In genomic region chr7:49923376-49923775, GRCm38 (mm10) we compare ENCODE assay signal across 8 mouse cellular contexts. TPM values are rescaled to one million over a fixed set of nuclear protein-coding genes. Genes with fewer than 3 reads are reported as not detected.
A peak's percentile ranks its signal among the peaks of the same experiment; 100 is the strongest.
DNase-seq lines count a peak whose midpoint lies in the region; ATAC-seq and TF ChIP-seq lines count a peak whose summit lies in the region.

No protein-coding gene starts in this region.

- TF ChIP-seq EP300 in MEL (IDR thresholded peaks at IDR 0.05; ENCODE audit: low read depth in 1 of 2, low read length in 2 of 2), result no peak

- WGBS in hindbrain, embryonic 11.5 days, result under 1% methylated on average over 13 of the region's 13 CpGs

- peak overlapping the region; percentile 47 to 81 for H3K4me3 ChIP-seq in MEL (ENCODE audit: control insufficient read depth in 1 of 2, insufficient read depth in 1 of 2, low read depth in 2 of 2, low read length in 2 of 2)
- H3K4me3 ChIP-seq in hindbrain, embryonic 11.5 days (ENCODE audit: low read depth, low read length), result no peak overlapping the region

- TF ChIP-seq RAD21 in MEL (IDR thresholded peaks at IDR 0.05; ENCODE audit: low read depth, low read length), result peak; percentile 91

- no peak overlapping the region for H3K4me2 ChIP-seq in hindbrain, embryonic 11.5 days (replicated peaks; ENCODE audit: low read depth, low read length)

- peak; percentile 89 to 95 (median 94) for TF ChIP-seq CTCF in MEL (IDR thresholded peaks at IDR 0.05 in 2 of 3, conservative IDR thresholded peaks at IDR 0.05 in 1 of 3; ENCODE audit: control insufficient read depth in 1 of 3, insufficient read depth in 1 of 3, low read depth in 2 of 3, low read length in 3 of 3, poor library complexity in 1 of 3, severe bottlenecking in 1 of 3)

- H3K79me2 ChIP-seq in MEL (ENCODE audit: control insufficient read depth, insufficient read depth, low read length, poor library complexity), result no peaks in the 10 kb centered on the region

- H3K36me3 ChIP-seq in MEL (ENCODE audit: control insufficient read depth in 1 of 2, insufficient read depth in 2 of 2, low read length in 2 of 2), result no peaks in the 10 kb centered on the region
- H3K36me3 ChIP-seq in hindbrain, embryonic 11.5 days (ENCODE audit: control insufficient read depth, insufficient read depth, low read length), result no peaks in the 10 kb centered on the region

- H3K27ac ChIP-seq in MEL (ENCODE audit: control insufficient read depth, low read depth, low read length), result no peak overlapping the region
- peak overlapping the region; percentile 74 for H3K27ac ChIP-seq in hindbrain, embryonic 11.5 days (ENCODE audit: low read depth, low read length)

- no peaks in the 10 kb centered on the region for H3K9me3 ChIP-seq in MEL (replicated peaks; ENCODE audit: insufficient read depth, low read length)
- peaks cover 4% of the 10 kb centered on the region; the same call in 1 of the 2 replicates for H3K9me3 ChIP-seq in hindbrain, embryonic 11.5 days (ENCODE audit: control insufficient read depth, low read length)

- peak; percentile 87 for DNase-seq in MEL (ENCODE audit: low read depth, low spot score)
- DNase-seq in cerebellum, adult 8-10 months, result peak; percentile 77
- peak; percentile 78 to 92 for DNase-seq in frontal cortex, adult 2 months (ENCODE audit: extremely low spot score in 1 of 2, low spot score in 1 of 2)
- DNase-seq in hindbrain, embryonic 11.5 days (ENCODE audit: low spot score), result peak; percentile 91
- peak; percentile 90 for DNase-seq in layer of hippocampus, postnatal 10 days (ENCODE audit: low spot score in 2 of 2)
- peak; percentile 83 for DNase-seq in lung, postnatal 10 days
- peak; percentile 71 for DNase-seq in ovary, postnatal 36 days (ENCODE audit: low spot score)
- DNase-seq in thymus, postnatal 14 days, result peak; percentile 60

- peak overlapping the region; percentile 55 for H3K9ac ChIP-seq in MEL (ENCODE audit: control insufficient read depth, low read depth, low read length, poor library complexity, severe bottlenecking)
- no peak overlapping the region for H3K9ac ChIP-seq in hindbrain, embryonic 11.5 days (ENCODE audit: low read depth, low read length)

- no peaks in the 10 kb centered on the region for H3K27me3 ChIP-seq in MEL (ENCODE audit: control insufficient read depth in 1 of 2, insufficient read depth in 2 of 2, low read length in 2 of 2)
- peaks cover 5% of the 10 kb centered on the region; the same call in 1 of the 2 replicates for H3K27me3 ChIP-seq in hindbrain, embryonic 11.5 days (ENCODE audit: control insufficient read depth, insufficient read depth, low read length)

- TF ChIP-seq POLR2A in MEL (IDR thresholded peaks at IDR 0.05; ENCODE audit: control insufficient read depth in 1 of 2, insufficient read depth in 1 of 2, low read depth in 1 of 2, low read length in 2 of 2, poor library complexity in 1 of 2), result no peak

- peak; percentile 85 for ATAC-seq in hindbrain, embryonic 11.5 days (ENCODE audit: low FRiP score)

- H3K4me1 ChIP-seq in MEL (ENCODE audit: control insufficient read depth in 1 of 2, insufficient read depth in 2 of 2, low read length in 2 of 2), result peaks cover 0 to 6% of the 10 kb centered on the region in 2 experiments; a peak in 2 of 4 replicates
- H3K4me1 ChIP-seq in hindbrain, embryonic 11.5 days (replicated peaks; ENCODE audit: control insufficient read depth, insufficient read depth, low read length), result 0 out of 2 replicates have a peak, but pooled peaks cover 3% of the 10 kb centered on the region

TF ChIP-seq in MEL, 35 proteins besides CTCF, POLR2A, EP300 and RAD21:
- TF ChIP-seq MXI1 (IDR thresholded peaks at IDR 0.05; ENCODE audit: low read depth, low read length), result 0 out of 2 replicates have a peak, but pooled peaks have one; percentile 30
- TF ChIP-seq UBTF (IDR thresholded peaks at IDR 0.05; ENCODE audit: borderline replicate concordance, insufficient read depth, low read depth, low read length), result no peak
- TF ChIP-seq ELF1 (IDR thresholded peaks at IDR 0.05; ENCODE audit: low read depth, low read length), result no peak
- peak; percentile 49; the same call in 1 of the 2 replicates for TF ChIP-seq SIN3A (IDR thresholded peaks at IDR 0.05; ENCODE audit: low read length)
- TF ChIP-seq POLR2AphosphoS2 (IDR thresholded peaks at IDR 0.05; ENCODE audit: low read length), result no peak
- no peak for TF ChIP-seq MAFK (IDR thresholded peaks at IDR 0.05; ENCODE audit: borderline replicate concordance, low read depth, low read length)
- peak; percentile 80 for TF ChIP-seq ZC3H11A (IDR thresholded peaks at IDR 0.05; ENCODE audit: low read depth, low read length)
- peak; percentile 83 for TF ChIP-seq SMC3 (IDR thresholded peaks at IDR 0.05; ENCODE audit: low read depth, low read length)
- TF ChIP-seq USF1 (IDR thresholded peaks at IDR 0.05; ENCODE audit: low read depth, low read length), result 0 out of 2 replicates have a peak, but pooled peaks have one; percentile 3

RNA-seq across cellular contexts. Expression of gene Slc6a5, which starts 13.4 kb away (rescaled TPM):
- not detected in 2 replicates for total RNA-seq in MEL (2012; rRNA removed)
- polyA plus RNA-seq in MEL (2012; ENCODE audit: insufficient read depth in 1 of 2, insufficient read length in 2 of 2, low read depth in 1 of 2, low replicate concordance in 2 of 2, missing spikeins in 1 of 2), result not detected
- 0.04 and 0.11 TPM in 2 replicates for polyA plus RNA-seq in frontal cortex, adult 2 months (2012; rRNA removed)
- polyA plus RNA-seq in hindbrain, embryonic 11.5 days (2014; fragmentation: Nextera tagmentation; extraction: Ambion mirVana), result 5.2 and 5.4 TPM in 2 replicates
- total RNA-seq in layer of hippocampus, postnatal 10 days (2021), result under 1 TPM; 0.11 to 0.16 TPM

RNA-seq across cellular contexts. Expression of gene Nell1, which starts 51.3 kb away (rescaled TPM):
- total RNA-seq in MEL (2012; rRNA removed), result not detected in 2 replicates
- polyA plus RNA-seq in MEL (2012; ENCODE audit: insufficient read depth in 1 of 2, insufficient read length in 2 of 2, low read depth in 1 of 2, low replicate concordance in 2 of 2, missing spikeins in 1 of 2), result not detected
- 23.7 and 32.7 TPM in 2 replicates for polyA plus RNA-seq in frontal cortex, adult 2 months (2012; rRNA removed)
- 3.1 and 3.3 TPM in 2 replicates for polyA plus RNA-seq in hindbrain, embryonic 11.5 days (2014; fragmentation: Nextera tagmentation; extraction: Ambion mirVana)
- total RNA-seq in layer of hippocampus, postnatal 10 days (2021), result 10 to 100 TPM; 66.0 to 75.2 TPM
